ENCODE assay signal across 19 mouse cellular contexts in the genomic region with DNA sequence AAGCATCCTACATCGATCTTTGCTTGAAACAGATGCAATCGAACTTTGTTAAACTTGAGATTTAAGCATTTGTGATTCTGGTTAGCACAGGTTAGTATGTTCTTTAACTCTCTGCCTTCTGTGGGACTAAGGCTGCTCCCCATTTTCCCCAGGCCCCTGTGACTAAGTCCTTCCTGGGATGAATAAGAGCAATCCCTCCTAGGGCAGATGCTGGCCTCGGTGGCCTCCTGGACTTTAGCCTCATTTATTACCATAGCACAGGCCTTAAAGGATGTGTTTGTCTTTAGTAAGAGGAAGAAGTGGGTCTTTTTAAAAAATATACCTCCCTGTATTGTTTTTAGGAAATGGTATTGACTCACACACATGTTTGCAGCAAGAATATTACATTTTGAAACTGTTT.
DNase-seq lines count a peak whose midpoint lies in the region; ATAC-seq and TF ChIP-seq lines count a peak whose summit lies in the region.
"Had no signal": no experiment of that assay in that cellular context is flagged by ENCODE, and none has a peak within 500 bp of the region (broad histone marks: within the 10 kb centered on the region; RNA-seq: fewer than 3 reads in every experiment).

No protein-coding gene starts in this region.

- no peak overlapping the region for H3K27ac ChIP-seq in intestine, embryonic 15.5 days
- no peak overlapping the region for H3K27ac ChIP-seq in intestine, postnatal 0 days (ENCODE audit: low read depth, low read length)
- no peak overlapping the region for H3K27ac ChIP-seq in intestine, embryonic 16.5 days (ENCODE audit: low read length)

- no peaks in the 10 kb centered on the region for H3K36me3 ChIP-seq in intestine, embryonic 15.5 days
- no peaks in the 10 kb centered on the region for H3K36me3 ChIP-seq in intestine, postnatal 0 days (ENCODE audit: control insufficient read depth, insufficient read depth)
- H3K36me3 ChIP-seq in intestine, embryonic 16.5 days (ENCODE audit: control insufficient read depth, insufficient read depth, low read length), result no peaks in the 10 kb centered on the region
- H3K36me3 ChIP-seq: G1E had no signal

- H3K4me1 ChIP-seq in intestine, embryonic 15.5 days (replicated peaks), result no peaks in the 10 kb centered on the region
- H3K4me1 ChIP-seq in intestine, postnatal 0 days (replicated peaks; ENCODE audit: control insufficient read depth, insufficient read depth, low read length), result no peaks in the 10 kb centered on the region
- no peaks in the 10 kb centered on the region for H3K4me1 ChIP-seq in intestine, embryonic 16.5 days (ENCODE audit: control insufficient read depth, insufficient read depth, low read length)

- H3K27me3 ChIP-seq in intestine, embryonic 15.5 days (replicated peaks), result no peaks in the 10 kb centered on the region
- no peaks in the 10 kb centered on the region for H3K27me3 ChIP-seq in intestine, postnatal 0 days (replicated peaks; ENCODE audit: control insufficient read depth, insufficient read depth, low read length)
- H3K27me3 ChIP-seq in intestine, embryonic 16.5 days (replicated peaks; ENCODE audit: control insufficient read depth, insufficient read depth, low read length), result no peaks in the 10 kb centered on the region
- H3K27me3 ChIP-seq: CH12.LX, Patski had no signal

- H3K4me2 ChIP-seq in intestine, embryonic 15.5 days (replicated peaks), result no peak overlapping the region
- H3K4me2 ChIP-seq in intestine, postnatal 0 days (replicated peaks; ENCODE audit: low read depth), result no peak overlapping the region
- H3K4me2 ChIP-seq in intestine, embryonic 16.5 days (ENCODE audit: low read depth, low read length), result no peak overlapping the region

- no peaks in the 10 kb centered on the region for H3K9me3 ChIP-seq in intestine, embryonic 15.5 days
- H3K9me3 ChIP-seq in intestine, postnatal 0 days (ENCODE audit: control insufficient read depth), result no peaks in the 10 kb centered on the region
- no peaks in the 10 kb centered on the region for H3K9me3 ChIP-seq in intestine, embryonic 16.5 days (ENCODE audit: control insufficient read depth, low read length)

- no peak for TF ChIP-seq CTCF in intestine, postnatal 0 days (IDR thresholded peaks at IDR 0.05; ENCODE audit: low read depth)

- no peak overlapping the region for H3K4me3 ChIP-seq in intestine, embryonic 15.5 days (replicated peaks)
- H3K4me3 ChIP-seq in intestine, postnatal 0 days (ENCODE audit: low read depth, low read length), result no peak overlapping the region
- no peak overlapping the region for H3K4me3 ChIP-seq in intestine, embryonic 16.5 days (ENCODE audit: low read length)

- no peak overlapping the region for H3K9ac ChIP-seq in intestine, embryonic 15.5 days
- no peak overlapping the region for H3K9ac ChIP-seq in intestine, postnatal 0 days (ENCODE audit: low read depth, low read length)
- no peak overlapping the region for H3K9ac ChIP-seq in intestine, embryonic 16.5 days (ENCODE audit: low read depth, low read length)

- WGBS in intestine, embryonic 15.5 days, result 86% methylated on average over 3 of the region's 3 CpGs
- 74% methylated on average over 3 of the region's 3 CpGs for WGBS in intestine, postnatal 0 days
- 87% methylated on average over 3 of the region's 3 CpGs for WGBS in intestine, embryonic 16.5 days

- no peak for DNase-seq in heart, adult 9 months (ENCODE audit: low spot score in 2 of 2)
- DNase-seq: adrenal gland, adult 2 months; adrenal gland, adult 8-10 months; adrenal gland, postnatal 10 days; adrenal gland, postnatal 14 days; adrenal gland, postnatal 25 days; adrenal gland, postnatal 36 days; B cell, adult 2 months; cerebellum, adult 11 months; cerebellum, adult 11-12 months; cerebellum, adult 18-20 months had no signal

- ATAC-seq in intestine, embryonic 15.5 days, result peak; percentile 61; the same call in 1 of the 2 replicates
- ATAC-seq in intestine, postnatal 0 days, result no peak
- ATAC-seq in intestine, embryonic 16.5 days, result peak; percentile 65; the same call in 1 of the 2 replicates
- ATAC-seq: activated CD4-positive, CD25-positive, alpha-beta regulatory T cell, adult 4 months; CD4-positive, CD25-positive, alpha-beta regulatory T cell, adult 4 months; Patski had no signal
